Mouse (Mus musculus) heart, embryonic 15.5 days (tissue): ENCODE data around the gene Gpt2. TPM values are rescaled to one million over a fixed set of nuclear protein-coding genes. Genes with fewer than 3 reads are reported as not detected.

Source experiments
- ATAC-seq: fragments of 200-750 bp; cut with Nextera tagmentation; replicated peaks from 2 replicates; pipeline ENCODE4 v1.8.0; 2017; ENCODE audit warnings: low read depth, moderate TSS enrichment; ENCODE audit not compliant: insufficient number of reproducible peaks, insufficient read depth, low FRiP score
- H3K27ac ChIP-seq: fragments of 300-500 bp; sonication (generic); 2 replicates; pipeline ENCODE4 v1.5.1; 2015; ENCODE audit warnings: mild to moderate bottlenecking, inconsistent platforms
- H3K27me3 ChIP-seq: fragments of 300-500 bp; sonication (generic); 2 replicates; pipeline ENCODE4 v1.6.1; 2015; ENCODE audit warnings: inconsistent platforms
- H3K36me3 ChIP-seq: fragments of 300-500 bp; sonication (generic); 2 replicates; pipeline ENCODE4 v1.6.1; 2015; ENCODE audit warnings: mild to moderate bottlenecking, inconsistent platforms
- H3K4me1 ChIP-seq: fragments of 300-500 bp; sonication (generic); replicated peaks from 2 replicates; pipeline ENCODE4 v1.6.1; 2015; ENCODE audit warnings: inconsistent platforms
- H3K4me2 ChIP-seq: fragments of 300-500 bp; sonication (generic); 2 replicates; pipeline ENCODE4 v1.6.1; 2015; ENCODE audit warnings: inconsistent platforms, mild to moderate bottlenecking, moderate library complexity
- H3K4me3 ChIP-seq: fragments of 300-500 bp; sonication (generic); 2 replicates; pipeline ENCODE4 v1.5.1; 2015; ENCODE audit warnings: mild to moderate bottlenecking, inconsistent platforms
- H3K9ac ChIP-seq: fragments of 300-500 bp; sonication (generic); 2 replicates; pipeline ENCODE4 v1.6.1; 2015; ENCODE audit warnings: mild to moderate bottlenecking, inconsistent platforms
- H3K9me3 ChIP-seq: fragments of 300-500 bp; sonication (generic); replicated peaks from 2 replicates; pipeline ENCODE4 v1.6.1; 2016; ENCODE audit warnings: inconsistent platforms
- WGBS: fragments of 180-500 bp; shearing (Covaris S2); methylation state at CpG from one replicate; pipeline ENCODE4 v1.1.7; 2015; ENCODE audit warnings: mixed read lengths; 5-methylcytosine and 5-hydroxymethylcytosine counted together
- polyA plus RNA-seq: library from polyadenylated mRNA; unstranded; fragments of >200 nt; fragmentation: Nextera tagmentation; extraction: Ambion mirVana; gene quantifications from 2 replicates; pipeline ENCODE4 v1.2.1, GENCODE M21; 2015

The Gpt2 gene
- polyA plus RNA-seq, 1 experiment from 2014 or later, result 5.5 TPM

DNA sequence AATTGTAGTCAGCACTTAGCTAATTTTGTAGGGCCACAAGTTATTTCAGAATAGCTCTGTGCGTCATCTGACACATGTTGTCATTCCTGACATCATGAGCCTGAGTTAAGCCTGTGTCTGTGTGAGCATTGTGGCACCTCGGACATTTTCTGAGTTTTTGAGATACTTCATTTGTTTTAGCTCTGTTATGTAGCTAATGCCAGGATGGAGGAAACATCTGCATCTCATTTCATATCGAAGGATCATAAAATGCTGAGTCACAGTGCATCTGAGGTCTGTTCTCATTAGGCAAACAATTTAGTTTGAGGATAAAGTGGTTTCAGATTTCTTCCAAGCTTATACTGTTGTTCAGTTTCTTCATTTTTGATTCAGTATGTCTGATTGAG, 65.2 kb downstream of the Gpt2 start:
- WGBS, result 59% methylated on average over 3 of the region's 3 CpGs
- peaks cover 7% of the 10 kb centered on the region for H3K4me1 ChIP-seq
- H3K9ac ChIP-seq, result no peak overlapping the region
- no peaks in the 10 kb centered on the region for H3K9me3 ChIP-seq
- H3K4me2 ChIP-seq, result no peak overlapping the region
- no peak overlapping the region for H3K4me3 ChIP-seq
- no peaks in the 10 kb centered on the region for H3K27me3 ChIP-seq
- no peak for ATAC-seq
- H3K36me3 ChIP-seq, result peaks cover 3% of the 10 kb centered on the region
- H3K27ac ChIP-seq, result no peak overlapping the region

DNA sequence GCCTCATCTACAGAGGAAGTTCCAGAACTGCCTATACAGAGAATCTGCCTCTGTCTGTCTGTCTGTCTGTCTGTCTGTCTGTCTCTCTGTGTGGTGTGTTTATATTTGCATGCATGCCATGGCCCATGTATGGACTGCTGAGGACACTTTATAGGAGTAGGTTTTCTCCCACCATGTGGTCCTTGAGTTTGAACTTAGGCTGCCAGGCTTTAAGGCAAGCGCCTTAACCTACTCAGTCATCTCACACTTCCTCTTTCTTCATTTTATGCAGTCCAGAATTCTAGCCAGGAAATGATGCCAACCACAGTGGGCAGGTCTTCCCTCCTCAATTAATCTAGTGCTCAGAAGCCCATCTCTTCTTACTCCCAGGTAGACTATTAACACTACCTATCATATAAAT, 66.8 kb downstream of the Gpt2 start:
- Histone ChIP-seq H3K36me3 (no peaks in the 10 kb centered on the region), H3K27me3 (no peaks in the 10 kb centered on the region), H3K4me1 (0 out of 2 replicates have a peak, but pooled peaks cover under 1% of the 10 kb centered on the region), H3K4me3 (no peak overlapping the region), H3K4me2 (no peak overlapping the region), H3K9me3 (no peaks in the 10 kb centered on the region), H3K27ac (no peak overlapping the region), H3K9ac (no peak overlapping the region)
- WGBS, result 97% methylated on average over 1 of the region's 1 CpGs
- ATAC-seq, result no peak

DNA sequence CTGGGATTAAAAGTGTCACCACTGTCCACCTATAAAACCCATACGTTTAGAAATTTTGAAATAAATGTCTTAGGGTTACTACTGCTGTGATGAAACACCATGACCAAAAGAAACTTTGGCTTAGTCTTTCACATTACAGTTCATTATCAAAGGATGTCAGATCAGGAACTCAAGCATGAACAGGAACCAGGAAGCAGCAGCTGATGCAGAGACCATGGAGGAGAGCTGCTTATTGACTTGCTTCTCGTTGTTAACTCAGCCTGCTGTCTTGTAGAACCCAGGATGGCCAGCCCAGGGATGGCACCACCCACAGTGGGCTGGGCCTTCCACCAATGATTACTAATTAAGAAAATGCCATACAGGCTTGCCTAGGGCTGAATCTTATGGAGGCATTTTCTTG, 67.6 kb downstream of the Gpt2 start:
- Histone ChIP-seq H3K4me3 (no peak overlapping the region), H3K9ac (no peak overlapping the region), H3K4me2 (no peak overlapping the region), H3K27me3 (no peaks in the 10 kb centered on the region), H3K4me1 (no peaks in the 10 kb centered on the region), H3K27ac (no peak overlapping the region), H3K9me3 (no peaks in the 10 kb centered on the region), H3K36me3 (no peaks in the 10 kb centered on the region)
- ATAC-seq, result no peak
- WGBS, result 56% methylated on average over 2 of the region's 2 CpGs

DNA sequence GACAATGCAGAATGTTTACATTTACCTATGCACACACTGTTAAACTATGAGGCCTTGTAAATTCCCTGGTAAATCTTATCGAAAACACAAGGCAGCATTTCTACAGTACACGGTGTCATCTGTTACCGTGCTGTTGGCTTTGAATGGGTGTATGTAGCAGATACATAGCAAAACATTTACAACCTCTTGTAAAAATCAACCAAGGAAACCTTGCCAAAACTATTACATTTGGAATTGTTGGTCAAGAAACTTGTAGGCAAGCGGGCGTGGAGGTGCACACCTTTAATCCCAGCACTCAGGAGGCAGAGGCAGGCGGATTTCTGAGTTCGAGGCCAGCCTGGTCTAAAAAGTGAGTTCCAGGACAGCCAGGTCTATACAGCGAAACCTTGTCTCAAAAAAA, 71.0 kb downstream of the Gpt2 start:
- no peak overlapping the region for H3K9ac ChIP-seq
- H3K9me3 ChIP-seq, result no peaks in the 10 kb centered on the region
- H3K4me2 ChIP-seq, result no peak overlapping the region
- H3K4me3 ChIP-seq, result no peak overlapping the region
- 91% methylated on average over 8 of the region's 8 CpGs for WGBS
- no peak for ATAC-seq
- no peaks in the 10 kb centered on the region for H3K4me1 ChIP-seq
- no peaks in the 10 kb centered on the region for H3K27me3 ChIP-seq
- H3K36me3 ChIP-seq, result no peaks in the 10 kb centered on the region
- no peak overlapping the region for H3K27ac ChIP-seq

DNA sequence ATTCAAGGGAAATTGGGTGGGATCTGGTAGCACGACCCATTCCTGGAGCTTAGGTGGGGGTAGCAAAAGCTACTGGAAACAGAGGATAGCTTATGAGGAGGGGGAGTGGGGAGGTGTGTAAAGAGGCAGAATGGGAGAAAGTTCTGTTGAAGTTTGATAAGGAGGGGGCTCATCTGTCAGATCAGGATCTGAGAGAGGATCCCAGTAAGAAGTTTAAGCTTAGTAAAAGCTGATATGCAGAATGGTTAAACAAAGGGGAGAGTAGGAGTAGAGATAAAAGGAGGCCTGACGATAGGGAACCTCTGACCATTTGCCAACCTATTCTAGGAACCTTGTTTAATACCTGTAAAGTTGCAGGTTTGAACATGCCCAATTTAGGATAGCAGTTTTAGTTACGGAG, 72.8 kb downstream of the Gpt2 start:
- H3K4me1 ChIP-seq, result no peaks in the 10 kb centered on the region
- H3K4me2 ChIP-seq, result no peak overlapping the region
- H3K4me3 ChIP-seq, result no peak overlapping the region
- H3K9me3 ChIP-seq, result no peaks in the 10 kb centered on the region
- no peak overlapping the region for H3K9ac ChIP-seq
- no peaks in the 10 kb centered on the region for H3K36me3 ChIP-seq
- WGBS, result 58% methylated on average over 3 of the region's 3 CpGs
- no peak for ATAC-seq
- H3K27me3 ChIP-seq, result no peaks in the 10 kb centered on the region
- no peak overlapping the region for H3K27ac ChIP-seq

DNA sequence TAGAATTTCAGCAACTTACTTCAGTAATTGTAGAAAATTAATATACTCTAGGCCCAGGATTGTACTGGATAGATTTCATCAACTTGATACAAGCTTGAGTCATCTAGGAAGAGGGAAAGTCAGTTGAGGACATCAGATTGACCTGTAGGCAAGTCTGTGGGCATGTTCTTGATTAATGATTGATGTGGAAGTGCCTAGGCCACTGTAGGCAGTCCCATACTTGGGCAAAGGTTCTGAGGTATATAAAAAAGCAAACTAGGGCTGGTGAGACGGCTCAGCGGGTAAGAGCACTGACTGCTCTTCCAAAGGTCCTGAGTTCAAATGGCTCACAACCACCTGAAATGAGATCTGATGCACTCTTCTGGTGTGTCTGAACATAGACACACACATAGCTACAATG, 75.4 kb downstream of the Gpt2 start:
- Histone ChIP-seq H3K4me1 (no peaks in the 10 kb centered on the region), H3K4me3 (no peak overlapping the region), H3K27ac (no peak overlapping the region), H3K4me2 (no peak overlapping the region), H3K9ac (no peak overlapping the region), H3K9me3 (no peaks in the 10 kb centered on the region), H3K36me3 (no peaks in the 10 kb centered on the region), H3K27me3 (no peaks in the 10 kb centered on the region)
- WGBS, result 89% methylated on average over 2 of the region's 2 CpGs
- no peak for ATAC-seq

DNA sequence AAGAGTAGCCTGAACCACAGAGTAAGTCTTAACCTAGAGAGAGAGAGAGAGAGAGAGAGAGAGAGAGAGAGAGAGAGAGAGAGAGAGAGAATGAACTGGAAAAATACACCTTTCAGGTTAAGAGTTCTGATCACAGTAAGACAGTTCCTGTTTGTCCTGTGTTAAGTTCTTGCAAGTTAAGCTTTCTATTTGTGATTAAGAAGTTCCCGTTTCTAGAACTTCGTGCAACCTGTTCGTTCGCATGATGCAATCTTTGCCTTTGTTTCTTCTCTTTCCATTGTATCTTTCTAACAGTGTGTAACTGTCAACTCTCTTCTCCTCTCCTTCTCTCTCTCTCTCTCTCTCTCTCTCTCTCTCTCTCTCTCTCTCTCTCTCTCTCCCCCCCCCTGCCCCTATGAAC, 78.1 kb downstream of the Gpt2 start:
- H3K36me3 ChIP-seq, result no peaks in the 10 kb centered on the region
- no peaks in the 10 kb centered on the region for H3K9me3 ChIP-seq
- no peaks in the 10 kb centered on the region for H3K4me1 ChIP-seq
- no peak for ATAC-seq
- H3K27ac ChIP-seq, result no peak overlapping the region
- H3K4me3 ChIP-seq, result no peak overlapping the region
- WGBS, result 58% methylated on average over 4 of the region's 4 CpGs
- no peak overlapping the region for H3K9ac ChIP-seq
- H3K27me3 ChIP-seq, result no peaks in the 10 kb centered on the region
- H3K4me2 ChIP-seq, result no peak overlapping the region

DNA sequence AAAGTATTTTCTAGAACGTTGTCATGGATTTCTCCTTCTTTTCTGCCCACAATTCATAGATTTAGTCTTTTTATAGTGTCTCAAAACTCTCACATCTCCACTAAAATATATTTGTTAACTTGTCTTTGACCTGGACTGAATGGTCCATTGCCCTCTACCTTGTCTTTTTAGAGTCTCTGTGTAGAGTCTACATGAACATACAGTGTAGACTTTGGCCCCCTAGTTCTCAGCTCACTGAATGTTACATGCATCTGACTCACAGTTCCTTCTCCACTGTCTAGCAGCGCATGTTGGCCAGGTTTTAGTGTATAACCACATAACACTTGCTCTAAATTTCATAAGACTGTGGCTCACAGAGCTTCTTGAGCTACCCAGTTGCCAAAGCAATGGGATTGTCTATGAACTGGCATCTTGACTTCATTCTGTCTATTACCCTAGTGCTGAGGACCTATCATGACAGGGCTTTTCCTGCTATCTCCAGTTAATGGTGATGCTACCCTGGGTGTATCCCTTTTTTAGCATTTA, 81.7 kb downstream of the Gpt2 start:
- Histone ChIP-seq H3K27ac (no peak overlapping the region), H3K4me3 (no peak overlapping the region), H3K4me1 (no peaks in the 10 kb centered on the region), H3K27me3 (no peaks in the 10 kb centered on the region), H3K9ac (no peak overlapping the region), H3K4me2 (no peak overlapping the region), H3K9me3 (no peaks in the 10 kb centered on the region), H3K36me3 (no peaks in the 10 kb centered on the region)
- ATAC-seq, result no peak
- WGBS, result 81% methylated on average over 2 of the region's 2 CpGs

Other genes starting within 250 kb of the Gpt2 start
- 48.1 and 56.1 TPM in 2 replicates for gene Orc6, start 192.9 kb upstream of the Gpt2 start, polyA plus RNA-seq
- 103 and 106 TPM in 2 replicates for gene Vps35, start 192.8 kb upstream of the Gpt2 start, polyA plus RNA-seq
- gene Mylk3, start 106.2 kb upstream of the Gpt2 start, polyA plus RNA-seq, result 214 and 224 TPM in 2 replicates
- 50.6 and 63.7 TPM in 2 replicates for gene 4921524J17Rik, start 59.7 kb upstream of the Gpt2 start, polyA plus RNA-seq
- gene Dnaja2, start 62.8 kb downstream of the Gpt2 start, polyA plus RNA-seq, result 130 and 133 TPM in 2 replicates
- 3.3 and 3.5 TPM in 2 replicates for gene Neto2, start 208.3 kb downstream of the Gpt2 start, polyA plus RNA-seq